Mouse (Mus musculus): ENCODE measurements around the gene Ppl. TPM values are rescaled to one million over a fixed set of nuclear protein-coding genes. Genes with fewer than 3 reads are reported as not detected.

Gene Ppl
- polyA plus RNA-seq, 1 experiment: 0.24 TPM

- DNase-seq (ENCODE audit: extremely low spot score in 1 of 2, low spot score in 1 of 2): no peak
Measured at GRCm38 (mm10) chr16:5049182-5049773, 82.9 kb downstream of the Ppl start.

GRCm38 (mm10) chr16:5045322-5045721 is 86.9 kb downstream of the Ppl start:
- no peak for DNase-seq (ENCODE audit: extremely low spot score in 1 of 2, low spot score in 1 of 2)

- no peak for DNase-seq (ENCODE audit: extremely low spot score in 1 of 2, low spot score in 1 of 2)
Measured at GRCm38 (mm10) chr16:5036649-5037234, 95.5 kb downstream of the Ppl start.

Other genes with a start within 250 kb of the Ppl start
- 216 and 221 TPM in 2 replicates for gene Mgrn1, start 246.2 kb downstream of the Ppl start, polyA plus RNA-seq (2012; rRNA removed)
- 84.5 and 94.6 TPM in 2 replicates for gene Nudt16l1, start 193.7 kb downstream of the Ppl start, polyA plus RNA-seq (2012; rRNA removed)
- 102 and 107 TPM in 2 replicates for gene Anks3, start 168.2 kb downstream of the Ppl start, polyA plus RNA-seq (2012; rRNA removed)
- not detected in 2 replicates for gene Sept12, start 134.6 kb downstream of the Ppl start, polyA plus RNA-seq (2012; rRNA removed)
- gene Smim22, start 125.1 kb downstream of the Ppl start, polyA plus RNA-seq (2012; rRNA removed): 0.92 and 0.94 TPM in 2 replicates
- gene Rogdi, start 118.9 kb downstream of the Ppl start, polyA plus RNA-seq (2012; rRNA removed): 320 and 348 TPM in 2 replicates
- 139 and 151 TPM in 2 replicates for gene Glyr1, start 82.6 kb downstream of the Ppl start, polyA plus RNA-seq (2012; rRNA removed)
- 28.6 and 34.9 TPM in 2 replicates for gene Ubn1, start 82.4 kb downstream of the Ppl start, polyA plus RNA-seq (2012; rRNA removed)
- gene Sec14l5, start 14.7 kb upstream of the Ppl start, polyA plus RNA-seq (2012; rRNA removed): 8.0 and 9.2 TPM in 2 replicates
- gene Nagpa, start 71.6 kb upstream of the Ppl start, polyA plus RNA-seq (2012; rRNA removed): 19.2 and 20.1 TPM in 2 replicates
- 7.9 and 8.0 TPM in 2 replicates for gene AU021092, start 89.9 kb upstream of the Ppl start, polyA plus RNA-seq (2012; rRNA removed)
- gene Alg1, start 101.2 kb upstream of the Ppl start, polyA plus RNA-seq (2012; rRNA removed): 52.9 and 56.7 TPM in 2 replicates
- 8.7 and 11.5 TPM in 2 replicates for gene Eef2kmt, start 123.6 kb upstream of the Ppl start, polyA plus RNA-seq (2012; rRNA removed)